Mouse (Mus musculus): ENCODE data around the gene Acrbp. TPM values are rescaled to one million over a fixed set of nuclear protein-coding genes. Genes with fewer than 3 reads are reported as not detected.

The Acrbp gene
- 8.6 and 16.5 TPM in 2 replicates for total RNA-seq (2014; fragmentation: Nextera tagmentation)
- total RNA-seq (2017) = 0.95 and 8.6 TPM in 2 replicates

DNA sequence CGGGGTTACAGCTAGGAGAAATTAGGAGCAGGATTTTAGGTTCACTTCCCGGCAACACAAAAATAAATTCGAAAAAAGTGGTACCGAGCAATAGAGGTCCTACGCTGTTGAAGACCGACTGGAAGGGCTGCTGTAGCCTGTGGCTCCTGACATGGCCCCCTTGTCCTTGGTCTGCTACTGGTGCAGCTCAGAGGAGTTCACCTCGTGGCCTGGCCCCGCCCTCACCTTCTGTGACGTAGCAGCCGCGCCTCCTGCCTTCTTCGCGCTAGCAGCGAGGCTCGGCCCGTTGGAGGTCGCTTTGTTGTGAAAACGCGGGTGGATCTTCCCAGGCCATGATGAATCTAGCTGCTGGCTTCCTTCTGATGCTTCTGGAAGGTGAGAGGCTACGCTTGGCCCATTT lies at the start of gene Acrbp:
Gene Acrbp (plus strand): TSS at position 12 of the 400 bp plus-strand sequence.
- ATAC-seq (replicated peaks; ENCODE audit: low FRiP score, low TSS enrichment, poor library complexity, severe bottlenecking) = no peak

DNA sequence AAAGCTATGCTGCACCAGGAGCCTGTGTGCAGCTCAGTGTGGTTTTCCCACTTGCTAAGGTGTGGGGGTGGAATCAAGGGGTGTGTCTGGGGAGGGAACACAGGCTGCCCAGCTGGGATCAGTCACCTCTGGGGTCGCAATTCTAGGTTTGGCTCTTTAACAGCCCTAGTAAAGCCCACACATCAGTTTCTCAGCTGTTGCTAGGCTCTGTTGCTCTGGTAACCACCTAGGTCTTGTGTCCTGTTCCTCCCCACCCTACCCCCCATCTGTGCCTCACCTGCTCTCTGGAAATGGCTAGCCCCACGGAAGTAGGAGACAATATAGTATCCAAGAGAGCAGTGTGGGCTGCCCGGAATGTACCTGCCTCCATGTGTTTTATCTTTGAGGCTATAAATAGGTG lies 45.8 kb upstream of the Acrbp start:
- ATAC-seq (replicated peaks; ENCODE audit: low FRiP score, low TSS enrichment, poor library complexity, severe bottlenecking) = no peak

DNA sequence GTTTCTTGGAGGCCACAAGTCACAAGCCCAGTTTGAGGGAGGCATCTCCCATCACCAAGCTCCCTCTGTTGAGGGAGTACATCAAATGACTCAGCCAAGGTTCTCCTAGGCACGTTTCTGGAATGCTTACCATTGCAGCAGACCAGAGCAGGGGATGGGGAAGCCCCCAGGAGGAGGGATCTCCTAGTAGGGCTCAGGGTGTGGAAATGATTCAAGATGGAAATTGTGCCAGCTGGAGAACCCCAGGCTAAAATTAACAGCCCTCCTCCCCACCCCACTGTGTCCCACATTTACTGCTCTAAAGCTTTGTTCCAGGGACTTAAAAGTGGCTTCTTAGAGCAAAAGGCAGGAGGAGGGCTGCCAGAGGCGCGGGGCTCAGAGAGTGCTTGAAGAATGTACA lies 44.4 kb upstream of the Acrbp start:
- ATAC-seq (replicated peaks; ENCODE audit: low FRiP score, low TSS enrichment, poor library complexity, severe bottlenecking) = no peak

DNA sequence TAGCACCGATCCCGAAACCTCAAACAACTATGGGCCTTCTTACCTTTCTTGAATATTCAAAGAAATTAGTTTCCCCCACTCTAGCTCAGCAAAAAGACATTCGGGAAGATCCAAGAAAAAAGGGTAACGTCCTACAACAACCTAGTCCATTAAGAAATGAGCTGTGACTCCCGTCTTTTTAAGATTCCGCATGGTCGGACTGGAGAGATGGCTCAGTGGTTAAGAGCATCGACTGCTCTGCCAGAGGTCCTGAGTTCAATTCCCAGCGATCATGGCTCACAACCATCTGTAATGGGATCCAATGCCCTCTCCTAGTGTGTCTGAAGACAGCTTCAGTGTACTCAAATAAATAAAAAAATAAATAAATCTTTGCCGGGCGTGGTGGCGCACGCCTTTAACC lies 41.4 kb upstream of the Acrbp start:
- no peak for ATAC-seq (replicated peaks; ENCODE audit: low FRiP score, low TSS enrichment, poor library complexity, severe bottlenecking)

DNA sequence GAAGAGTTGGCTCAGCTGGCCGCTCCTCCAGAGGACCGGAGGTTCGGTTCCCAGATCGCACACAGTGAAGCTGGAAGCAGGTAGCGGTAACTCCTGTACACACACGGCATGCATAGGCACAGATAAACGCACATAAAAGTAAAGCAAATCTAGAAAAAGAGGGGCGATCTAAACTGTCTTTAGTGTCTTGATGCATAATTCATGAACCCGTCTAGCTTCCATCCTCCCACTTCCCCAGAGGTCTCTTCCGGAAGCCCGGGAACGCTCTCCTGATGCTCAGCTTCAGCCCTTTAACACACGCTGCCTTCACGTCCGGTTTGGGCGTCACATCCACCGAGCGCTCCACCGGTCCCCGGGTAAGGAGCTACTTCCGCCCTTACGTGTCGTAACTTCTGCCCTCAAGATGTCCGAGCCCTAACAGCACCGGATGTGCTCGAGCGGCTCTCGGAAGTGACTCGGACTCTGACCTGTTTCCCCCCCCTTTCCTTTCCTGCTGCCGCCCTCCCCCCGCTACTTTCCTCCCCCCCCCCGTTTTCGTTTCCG lies 40.8 kb upstream of the Acrbp start:
- ATAC-seq (replicated peaks; ENCODE audit: low FRiP score, low TSS enrichment, poor library complexity, severe bottlenecking) = peak; percentile 99

DNA sequence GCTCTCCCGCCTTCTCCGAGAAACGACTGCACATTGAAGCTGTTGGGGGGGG lies 40.5 kb upstream of the Acrbp start, which contains the start of gene Zfp384:
Gene Zfp384 (plus strand): TSS at position 17 of the 52 bp plus-strand sequence.
- no peak for ATAC-seq (replicated peaks; ENCODE audit: low FRiP score, low TSS enrichment, poor library complexity, severe bottlenecking)

DNA sequence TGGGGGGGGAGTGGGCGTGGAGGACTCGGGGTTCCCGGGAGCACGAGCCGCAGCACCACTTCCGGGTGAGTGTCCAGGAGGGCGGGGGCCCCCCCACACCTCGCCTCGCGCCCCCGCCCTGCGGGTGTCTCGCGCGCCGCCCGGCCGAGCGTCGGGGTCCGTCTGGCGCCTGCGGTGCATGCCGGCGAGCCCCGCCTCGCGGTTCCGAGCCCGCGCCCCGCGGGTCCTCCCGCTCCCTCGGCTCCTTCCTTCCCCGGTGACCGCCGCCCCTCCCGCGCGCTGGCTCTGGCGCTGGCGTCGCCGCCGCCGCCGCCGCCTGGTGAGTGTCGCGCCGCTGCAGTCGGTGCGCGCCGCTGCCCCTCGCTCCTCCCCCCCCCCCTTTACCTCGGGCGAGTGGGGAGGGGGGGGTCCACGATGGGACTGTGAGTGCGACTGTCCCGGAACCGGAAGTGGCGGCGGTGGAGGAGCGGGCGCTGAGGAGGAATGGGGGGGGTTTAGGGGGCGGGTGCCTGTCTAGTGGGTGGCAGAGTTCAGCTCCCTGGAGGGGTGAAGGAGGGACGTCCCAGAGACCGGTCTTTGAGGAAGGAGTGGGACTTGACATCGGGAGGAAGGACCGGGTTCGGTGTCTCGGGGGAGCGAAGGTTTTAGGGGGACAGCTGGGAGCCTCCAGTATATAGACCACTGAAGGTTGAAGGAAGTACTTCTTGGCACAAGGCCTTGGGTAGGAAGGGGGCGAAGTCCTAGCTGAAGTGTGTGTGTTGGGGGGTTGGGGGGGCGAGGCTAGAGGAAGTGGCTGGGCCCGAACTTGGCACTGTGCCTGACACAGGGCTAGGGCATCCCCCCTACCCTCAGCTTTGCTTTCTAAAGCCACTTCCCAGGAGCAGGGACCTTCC lies 40.1 kb upstream of the Acrbp start:
- peak; percentile 61 for ATAC-seq (replicated peaks; ENCODE audit: low FRiP score, low TSS enrichment, poor library complexity, severe bottlenecking)

DNA sequence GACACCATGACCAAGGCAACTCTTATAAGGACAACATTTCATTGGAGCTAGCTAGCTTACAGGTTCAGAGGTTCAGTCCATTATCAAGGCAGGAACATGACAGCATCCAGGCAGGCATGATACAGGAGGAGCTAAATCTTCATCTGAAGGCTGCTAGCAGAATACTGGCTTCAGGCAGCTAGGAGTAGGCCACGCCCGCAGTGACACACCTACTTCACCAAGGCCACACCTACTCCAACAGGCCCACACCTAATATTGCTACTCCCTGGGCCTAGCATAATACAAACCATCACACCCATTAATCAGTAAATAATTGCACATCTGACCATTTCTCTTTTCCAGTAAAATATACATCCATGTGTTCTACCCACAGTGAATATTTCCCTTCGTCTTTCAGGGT lies 31.8 kb upstream of the Acrbp start:
- peak; percentile 90 for ATAC-seq (replicated peaks; ENCODE audit: low FRiP score, low TSS enrichment, poor library complexity, severe bottlenecking)

DNA sequence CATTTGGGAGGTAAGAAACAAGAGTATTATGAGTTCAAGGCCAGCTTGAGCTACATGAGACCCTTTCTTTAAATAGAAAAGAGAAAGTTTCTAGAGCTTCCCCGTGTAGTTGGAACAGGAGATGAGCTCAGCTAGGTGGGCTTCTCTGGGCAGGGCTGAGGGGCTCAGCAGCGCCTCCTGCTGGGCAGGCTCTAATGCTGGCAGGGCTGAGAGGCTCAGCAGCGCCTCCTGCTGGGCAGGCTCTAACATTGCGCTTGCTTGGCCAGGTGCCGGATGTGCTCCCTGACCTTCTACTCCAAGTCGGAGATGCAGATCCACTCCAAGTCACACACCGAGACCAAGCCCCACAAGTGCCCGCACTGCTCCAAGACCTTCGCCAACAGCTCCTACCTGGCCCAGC lies 19.0 kb upstream of the Acrbp start:
- ATAC-seq (replicated peaks; ENCODE audit: low FRiP score, low TSS enrichment, poor library complexity, severe bottlenecking) = peak; percentile 62; the same call in 1 of the 2 replicates

DNA sequence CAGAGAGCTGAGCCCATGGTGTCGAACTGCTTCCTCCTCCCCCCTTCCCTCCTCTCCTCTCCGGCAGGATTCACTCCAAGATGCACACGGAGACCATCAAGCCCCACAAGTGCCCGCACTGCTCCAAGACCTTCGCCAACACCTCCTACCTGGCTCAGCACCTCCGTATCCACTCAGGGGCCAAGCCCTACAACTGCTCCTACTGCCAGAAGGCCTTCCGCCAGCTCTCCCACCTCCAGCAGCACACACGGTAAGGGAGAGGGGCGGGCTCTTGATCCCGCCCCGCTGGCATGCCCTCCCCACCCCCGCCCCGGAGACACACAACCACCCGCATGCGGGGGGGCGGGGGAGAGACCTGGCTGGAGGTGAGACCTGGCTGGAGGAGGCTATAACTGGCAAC lies 17.9 kb upstream of the Acrbp start:
- no peak for ATAC-seq (replicated peaks; ENCODE audit: low FRiP score, low TSS enrichment, poor library complexity, severe bottlenecking)

DNA sequence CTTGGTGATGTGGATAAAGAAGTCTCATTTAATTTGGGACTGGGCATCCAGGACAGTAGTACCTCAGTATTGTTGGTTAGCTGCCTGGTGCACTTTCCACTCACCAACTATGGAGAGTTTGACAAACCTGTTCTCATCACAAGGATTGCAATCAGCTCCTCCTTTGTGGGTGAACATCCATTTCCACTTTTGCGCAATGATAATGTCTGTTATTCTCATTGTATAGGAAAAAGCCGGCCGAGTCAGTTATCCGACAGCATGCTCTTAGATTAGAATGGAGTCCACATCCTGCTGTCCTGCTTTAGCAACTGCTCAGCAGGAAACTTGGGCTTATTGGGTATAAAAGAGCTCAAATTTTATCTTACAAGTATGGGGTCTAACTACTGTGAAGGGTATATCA lies 10.8 kb upstream of the Acrbp start:
- ATAC-seq (replicated peaks; ENCODE audit: low FRiP score, low TSS enrichment, poor library complexity, severe bottlenecking) = no peak

DNA sequence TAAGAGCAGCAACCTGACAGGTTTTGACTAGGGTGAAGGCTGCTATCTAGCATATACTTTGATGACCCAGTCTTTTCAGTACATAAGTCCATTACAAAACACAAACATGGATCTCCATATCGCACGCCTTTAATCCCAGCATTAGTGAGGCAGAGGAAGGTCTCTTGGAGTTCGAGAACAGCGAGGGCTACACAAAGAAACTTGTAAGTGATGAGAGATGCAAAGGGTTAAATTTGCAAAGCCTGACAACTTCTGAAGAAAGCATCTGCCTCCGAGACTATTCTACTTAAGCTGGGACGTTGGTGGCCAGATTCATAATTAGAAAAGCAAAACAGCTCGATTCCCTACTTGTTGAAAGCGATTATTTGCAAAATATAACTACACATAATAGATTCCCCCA lies 10.4 kb upstream of the Acrbp start:
- no peak; the same call in 1 of the 2 replicates for ATAC-seq (replicated peaks; ENCODE audit: low FRiP score, low TSS enrichment, poor library complexity, severe bottlenecking)

DNA sequence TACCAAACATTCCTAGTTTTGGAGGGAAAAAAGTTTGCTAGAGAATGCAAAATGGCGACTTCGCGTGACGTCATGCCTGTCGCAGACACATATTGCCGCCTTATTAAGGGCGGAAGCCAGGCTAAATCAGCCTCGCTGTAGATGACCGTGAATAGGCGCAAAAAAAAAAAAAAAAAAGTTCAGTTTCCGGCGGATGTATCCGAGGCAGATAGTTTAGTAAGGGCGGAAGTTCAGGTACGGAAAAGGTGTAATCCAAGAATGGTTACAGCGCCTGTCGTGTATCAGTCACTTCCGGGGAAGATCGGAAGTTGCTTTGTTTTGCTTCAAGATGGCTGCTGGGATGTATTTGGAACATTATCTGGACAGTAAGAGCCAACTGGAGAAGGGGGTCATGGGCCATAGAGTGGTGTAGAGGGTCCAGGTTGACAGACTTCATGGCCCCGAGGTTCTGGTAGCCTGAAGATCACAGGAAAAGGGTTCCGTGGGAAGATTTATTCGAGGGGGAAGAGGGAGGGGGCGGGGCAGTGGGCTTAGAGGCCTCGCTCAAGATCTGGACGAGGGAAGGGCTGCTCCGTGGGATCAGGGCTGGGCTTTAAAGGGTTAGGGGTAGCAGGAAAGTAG lies 9.8 kb upstream of the Acrbp start, which contains the start of gene Ing4:
Gene Ing4 (plus strand): TSS at position 228 of the 621 bp plus-strand sequence.
- ATAC-seq (replicated peaks; ENCODE audit: low FRiP score, low TSS enrichment, poor library complexity, severe bottlenecking) = peak; percentile 97

DNA sequence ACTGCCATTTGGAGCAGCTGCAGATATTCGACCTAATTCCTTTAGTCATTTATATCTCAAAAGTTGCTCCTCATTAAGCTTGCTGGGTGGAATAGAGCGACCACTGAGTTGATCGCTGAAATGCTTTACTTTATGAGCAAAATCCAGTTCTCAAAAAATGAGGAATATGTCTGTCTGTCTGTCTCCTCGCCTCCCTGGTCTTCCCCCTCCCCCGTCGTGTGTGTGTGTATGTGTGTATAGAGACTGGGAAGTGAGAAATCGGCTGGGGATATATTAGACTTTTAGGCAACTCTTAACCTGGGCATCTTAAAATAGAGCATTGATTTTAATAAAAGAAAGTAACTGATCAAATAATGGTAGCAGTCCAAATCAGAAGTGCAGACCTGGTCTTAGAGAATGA lies 9.3 kb upstream of the Acrbp start:
- ATAC-seq (replicated peaks; ENCODE audit: low FRiP score, low TSS enrichment, poor library complexity, severe bottlenecking) = no peak

DNA sequence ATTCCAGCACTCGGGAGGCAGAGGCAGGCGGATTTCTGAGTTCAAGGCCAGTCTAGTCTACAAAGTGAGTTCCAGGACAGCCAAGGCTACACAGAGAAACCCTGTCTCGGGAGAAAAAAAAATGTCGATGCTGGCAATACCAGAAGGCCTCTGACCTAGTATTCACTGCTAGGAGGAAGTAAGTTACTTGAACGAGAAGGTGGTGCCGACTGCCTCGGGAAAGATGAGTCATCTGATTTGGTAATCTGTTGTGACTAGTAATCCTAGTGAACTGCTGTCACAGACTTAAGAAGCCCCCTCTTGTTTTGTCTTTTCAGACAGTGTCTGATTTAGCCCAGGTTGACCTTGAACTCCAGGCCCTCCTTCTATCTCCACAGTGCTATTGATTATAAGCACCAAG lies 8.4 kb upstream of the Acrbp start:
- no peak for ATAC-seq (replicated peaks; ENCODE audit: low FRiP score, low TSS enrichment, poor library complexity, severe bottlenecking)

DNA sequence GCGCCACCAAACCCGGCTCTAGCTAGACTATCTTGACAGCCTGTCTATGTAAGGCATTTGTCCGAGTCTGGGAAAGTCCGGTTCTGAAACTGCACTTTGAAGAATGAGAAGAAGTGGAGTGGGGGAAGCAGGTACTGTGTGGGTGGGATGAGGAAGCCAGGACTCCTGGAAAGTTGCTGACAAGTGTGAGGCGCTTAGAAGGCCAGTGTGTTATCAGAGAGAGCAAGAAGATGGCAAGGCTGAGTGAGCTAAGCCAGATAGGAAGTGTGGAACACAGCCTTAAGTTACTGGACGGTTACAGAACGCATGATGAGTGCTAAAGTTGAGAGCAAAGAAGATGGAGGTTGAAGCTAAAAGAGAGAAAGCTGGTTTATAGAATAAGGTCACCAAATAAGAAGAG lies 7.4 kb upstream of the Acrbp start:
- no peak for ATAC-seq (replicated peaks; ENCODE audit: low FRiP score, low TSS enrichment, poor library complexity, severe bottlenecking)

DNA sequence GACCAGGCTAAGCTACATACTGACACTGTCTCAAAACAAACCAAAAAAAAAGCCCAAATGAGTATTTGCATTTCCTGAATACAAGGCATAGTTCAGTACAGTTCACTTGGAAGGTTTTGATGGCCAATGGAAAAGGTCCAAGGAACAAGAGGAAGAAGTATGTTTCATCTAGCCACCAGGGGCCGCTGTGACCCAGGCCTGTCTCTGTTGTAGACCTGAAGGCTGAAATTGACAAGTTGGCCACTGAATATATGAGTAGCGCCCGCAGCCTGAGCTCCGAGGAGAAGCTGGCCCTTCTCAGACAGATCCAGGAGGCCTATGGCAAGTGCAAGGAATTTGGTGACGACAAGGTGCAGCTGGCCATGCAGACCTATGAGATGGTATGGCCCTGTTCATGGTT lies 2.8 kb upstream of the Acrbp start:
- peak; percentile 76 for ATAC-seq (replicated peaks; ENCODE audit: low FRiP score, low TSS enrichment, poor library complexity, severe bottlenecking)

DNA sequence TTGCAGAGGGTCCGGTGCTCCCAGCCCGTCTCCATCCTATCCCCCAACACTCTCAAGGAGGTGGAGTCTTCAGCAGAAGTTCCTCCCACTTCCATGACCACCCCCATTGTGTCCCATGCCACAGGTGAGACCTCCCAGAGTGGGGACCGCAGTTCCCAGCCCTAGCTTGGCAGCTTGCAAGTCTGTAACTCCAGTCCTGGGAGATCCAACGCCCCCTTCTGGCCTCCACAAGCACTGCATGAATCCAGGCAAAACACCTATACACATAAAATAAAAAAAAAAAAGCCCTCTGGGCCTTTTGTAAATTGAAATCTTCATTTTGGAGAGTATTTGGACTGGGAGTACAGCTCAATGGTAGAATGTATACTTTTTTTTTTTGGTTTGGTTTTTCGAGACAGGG lies 1.7 kb downstream of the Acrbp start:
- ATAC-seq (replicated peaks; ENCODE audit: low FRiP score, low TSS enrichment, poor library complexity, severe bottlenecking) = no peak

DNA sequence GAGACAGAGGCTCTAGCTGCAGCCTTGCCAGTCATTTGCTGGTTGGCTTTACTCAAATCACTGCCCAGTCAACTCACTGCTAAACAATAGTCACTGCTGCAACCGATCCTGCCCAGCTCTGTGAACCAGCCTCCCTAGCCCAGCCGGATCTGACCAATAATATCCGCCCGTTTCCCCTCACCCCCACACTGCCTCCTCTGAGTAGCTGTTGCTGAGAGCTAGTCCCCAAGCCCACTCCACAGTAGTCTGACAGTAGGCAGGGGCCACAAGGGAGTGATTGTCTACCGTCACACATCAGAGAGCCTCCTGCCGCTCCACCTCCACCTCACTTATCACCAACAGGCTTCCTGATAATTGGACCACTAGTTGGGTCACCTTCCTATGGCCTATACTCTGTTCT lies 12.0 kb downstream of the Acrbp start:
- ATAC-seq (replicated peaks; ENCODE audit: low FRiP score, low TSS enrichment, poor library complexity, severe bottlenecking) = peak; percentile 24; the same call in 1 of the 2 replicates

DNA sequence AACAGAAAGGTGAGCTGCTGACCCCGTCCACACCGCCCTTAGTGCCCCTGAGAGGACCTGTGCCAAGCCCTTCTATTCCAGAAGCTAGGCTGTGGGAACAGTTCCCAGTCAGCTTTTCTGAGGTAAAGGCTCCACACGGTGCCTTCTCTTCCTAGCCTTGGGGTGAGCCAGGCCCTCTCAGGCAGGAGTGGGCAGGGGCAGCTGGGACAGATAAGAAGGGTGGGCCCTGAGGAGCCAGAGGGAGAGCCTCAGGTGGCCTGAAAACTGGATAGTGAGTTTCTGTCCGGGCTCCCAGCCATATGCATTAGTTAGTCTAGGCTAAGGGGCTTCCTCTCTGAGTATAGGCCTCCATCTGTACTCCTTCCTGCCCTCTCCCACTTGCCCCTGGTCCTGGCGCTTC lies 13.0 kb downstream of the Acrbp start:
- ATAC-seq (replicated peaks; ENCODE audit: low FRiP score, low TSS enrichment, poor library complexity, severe bottlenecking) = peak; percentile 47; the same call in 1 of the 2 replicates

DNA sequence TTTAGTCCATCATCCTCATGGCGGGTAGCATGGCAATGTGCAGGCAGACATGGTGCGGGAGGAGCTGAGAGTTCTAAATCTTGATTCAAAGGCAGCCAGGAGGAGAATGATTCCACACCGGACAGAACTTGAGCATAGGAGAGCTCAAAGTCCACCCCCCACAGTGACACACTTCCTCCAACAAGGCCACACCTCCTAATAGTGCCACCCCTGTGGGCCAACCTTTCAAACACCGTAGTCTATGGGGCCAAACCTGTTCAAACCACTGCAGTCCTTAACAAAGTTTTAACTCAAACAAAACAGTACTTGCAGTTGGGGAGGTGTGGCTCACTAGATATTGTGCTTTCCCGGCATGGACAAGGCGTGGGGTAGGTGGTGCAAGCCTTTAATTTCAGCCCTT lies 14.4 kb downstream of the Acrbp start:
- ATAC-seq (replicated peaks; ENCODE audit: low FRiP score, low TSS enrichment, poor library complexity, severe bottlenecking) = no peak

Data from megakaryocyte-erythroid progenitor cell, adult 5-6 weeks (primary cell).